Mouse (Mus musculus): Measurements from ENCODE around the gene Nf2. TPM values are rescaled to one million over a fixed set of nuclear protein-coding genes. Genes with fewer than 3 reads are reported as not detected.
"Not testable (repeated sequence)": the region's sequence is repeated elsewhere in the genome, so short reads cannot be mapped to it uniquely, and the experiment has no call there.

Gene Nf2
- total RNA-seq, 4 experiments from 2014 or later = 52.9 to 62.2 (median 56.1) TPM

GRCm38 (mm10) chr11:4838235-4838634 is 11.1 kb downstream of the Nf2 start:
- no peak for DNase-seq (ENCODE audit: low spot score in 2 of 2)

GRCm38 (mm10) chr11:4837342-4837741 is 12.0 kb downstream of the Nf2 start:
- DNase-seq (ENCODE audit: low spot score in 2 of 2) = no peak

- peak in 1 of 2 experiments; percentile 7 for DNase-seq (ENCODE audit: low spot score in 2 of 2)
Observed at GRCm38 (mm10) chr11:4836755-4837154, 12.6 kb downstream of the Nf2 start.

- no peak for DNase-seq (ENCODE audit: low spot score in 2 of 2)
Observed at GRCm38 (mm10) chr11:4835436-4835835, 13.9 kb downstream of the Nf2 start.

- no peak for DNase-seq (ENCODE audit: low spot score in 2 of 2)
Observed at GRCm38 (mm10) chr11:4833295-4833939, 15.9 kb downstream of the Nf2 start.

- DNase-seq (ENCODE audit: low spot score in 2 of 2) = no peak
Observed at GRCm38 (mm10) chr11:4831066-4831465, 18.3 kb downstream of the Nf2 start.

GRCm38 (mm10) chr11:4827916-4828315 is 21.4 kb downstream of the Nf2 start:
- no peak for DNase-seq (ENCODE audit: low spot score in 2 of 2)

- DNase-seq (ENCODE audit: low spot score in 2 of 2) = no peak
Observed at GRCm38 (mm10) chr11:4827340-4827739, 22.0 kb downstream of the Nf2 start.

GRCm38 (mm10) chr11:4826152-4826778 is 23.1 kb downstream of the Nf2 start:
- no peak for DNase-seq (ENCODE audit: low spot score in 2 of 2)

GRCm38 (mm10) chr11:4823655-4824312 is 25.6 kb downstream of the Nf2 start:
- DNase-seq (ENCODE audit: low spot score in 2 of 2) = no peak

GRCm38 (mm10) chr11:4822446-4822842 is 26.9 kb downstream of the Nf2 start:
- not testable (repeated sequence) for DNase-seq (ENCODE audit: low spot score in 2 of 2)

- DNase-seq (ENCODE audit: low spot score in 2 of 2) = no peak
Observed at GRCm38 (mm10) chr11:4821492-4822445, 27.6 kb downstream of the Nf2 start.

GRCm38 (mm10) chr11:4814507-4815450 is 34.6 kb downstream of the Nf2 start:
- DNase-seq (ENCODE audit: low spot score in 2 of 2) = no peak

- DNase-seq (ENCODE audit: low spot score in 2 of 2) = no peak
Observed at GRCm38 (mm10) chr11:4808311-4808710, 41.0 kb downstream of the Nf2 start.

- no peak for DNase-seq (ENCODE audit: low spot score in 2 of 2)
Observed at GRCm38 (mm10) chr11:4806031-4806715, 43.2 kb downstream of the Nf2 start.

- no peak for DNase-seq (ENCODE audit: low spot score in 2 of 2)
Observed at GRCm38 (mm10) chr11:4804921-4805562, 44.3 kb downstream of the Nf2 start.

GRCm38 (mm10) chr11:4803951-4804350 is 45.4 kb downstream of the Nf2 start:
- DNase-seq (ENCODE audit: low spot score in 2 of 2) = no peak

GRCm38 (mm10) chr11:4803426-4803825 is 45.9 kb downstream of the Nf2 start:
- DNase-seq (ENCODE audit: low spot score in 2 of 2) = no peak

GRCm38 (mm10) chr11:4803008-4803407 is 46.3 kb downstream of the Nf2 start:
- DNase-seq (ENCODE audit: low spot score in 2 of 2) = peak; percentile 53 to 73

Data from gastrocnemius, adult 8-10 months (tissue).